Mouse (Mus musculus): ENCODE results near the gene Hrh2.

Gene Hrh2

GRCm38 (mm10) chr13:54192021-54192481, at the start of gene Hrh2:
Gene Hrh2, plus strand, starts transcription at chr13:54192129.
- no peak for DNase-seq (ENCODE audit: low spot score in 2 of 2)

- no peak for DNase-seq (ENCODE audit: low spot score in 2 of 2)
Measured at GRCm38 (mm10) chr13:54143788-54144187, 48.1 kb upstream of the Hrh2 start.

- DNase-seq (ENCODE audit: low spot score in 2 of 2), result no peak
Measured at GRCm38 (mm10) chr13:54144624-54145023, 47.3 kb upstream of the Hrh2 start.

GRCm38 (mm10) chr13:54147328-54147727, 44.6 kb upstream of the Hrh2 start:
- DNase-seq (ENCODE audit: low spot score in 2 of 2), result no peak

GRCm38 (mm10) chr13:54152421-54152820, 39.5 kb upstream of the Hrh2 start:
- no peak for DNase-seq (ENCODE audit: low spot score in 2 of 2)

- no peak for DNase-seq (ENCODE audit: low spot score in 2 of 2)
Measured at GRCm38 (mm10) chr13:54152911-54153310, 39.0 kb upstream of the Hrh2 start.

GRCm38 (mm10) chr13:54153672-54154218, 38.2 kb upstream of the Hrh2 start:
- DNase-seq (ENCODE audit: low spot score in 2 of 2), result no peak

- DNase-seq (ENCODE audit: low spot score in 2 of 2), result no peak
Measured at GRCm38 (mm10) chr13:54155822-54156221, 36.1 kb upstream of the Hrh2 start.

GRCm38 (mm10) chr13:54159256-54159655, 32.7 kb upstream of the Hrh2 start:
- DNase-seq (ENCODE audit: low spot score in 2 of 2), result no peak

- no peak for DNase-seq (ENCODE audit: low spot score in 2 of 2)
Measured at GRCm38 (mm10) chr13:54159756-54160155, 32.2 kb upstream of the Hrh2 start.

- DNase-seq (ENCODE audit: low spot score in 2 of 2), result no peak
Measured at GRCm38 (mm10) chr13:54160546-54160945, 31.4 kb upstream of the Hrh2 start.

- no peak for DNase-seq (ENCODE audit: low spot score in 2 of 2)
Measured at GRCm38 (mm10) chr13:54161514-54161913, 30.4 kb upstream of the Hrh2 start.

GRCm38 (mm10) chr13:54163363-54163762, 28.6 kb upstream of the Hrh2 start:
- no peak for DNase-seq (ENCODE audit: low spot score in 2 of 2)

- DNase-seq (ENCODE audit: low spot score in 2 of 2), result no peak
Measured at GRCm38 (mm10) chr13:54164462-54164861, 27.5 kb upstream of the Hrh2 start.

- DNase-seq (ENCODE audit: low spot score in 2 of 2), result no peak
Measured at GRCm38 (mm10) chr13:54165066-54165465, 26.9 kb upstream of the Hrh2 start.

GRCm38 (mm10) chr13:54165765-54166164, 26.2 kb upstream of the Hrh2 start:
- no peak for DNase-seq (ENCODE audit: low spot score in 2 of 2)

- DNase-seq (ENCODE audit: low spot score in 2 of 2), result no peak
Measured at GRCm38 (mm10) chr13:54167036-54167435, 24.9 kb upstream of the Hrh2 start.

GRCm38 (mm10) chr13:54168675-54169074, 23.3 kb upstream of the Hrh2 start:
- no peak for DNase-seq (ENCODE audit: low spot score in 2 of 2)

- DNase-seq (ENCODE audit: low spot score in 2 of 2), result no peak
Measured at GRCm38 (mm10) chr13:54170288-54170687, 21.6 kb upstream of the Hrh2 start.

- no peak for DNase-seq (ENCODE audit: low spot score in 2 of 2)
Measured at GRCm38 (mm10) chr13:54171346-54171745, 20.6 kb upstream of the Hrh2 start.

- DNase-seq (ENCODE audit: low spot score in 2 of 2), result no peak
Measured at GRCm38 (mm10) chr13:54171761-54172160, 20.2 kb upstream of the Hrh2 start.

GRCm38 (mm10) chr13:54173941-54174340, 18.0 kb upstream of the Hrh2 start:
- no peak for DNase-seq (ENCODE audit: low spot score in 2 of 2)

- no peak for DNase-seq (ENCODE audit: low spot score in 2 of 2)
Measured at GRCm38 (mm10) chr13:54174703-54175102, 17.2 kb upstream of the Hrh2 start.

- DNase-seq (ENCODE audit: low spot score in 2 of 2), result no peak
Measured at GRCm38 (mm10) chr13:54175426-54175825, 16.5 kb upstream of the Hrh2 start.
